Mouse (Mus musculus) liver, embryonic 11.5 days (tissue): ENCODE results near the gene Armh1. TPM values are rescaled to one million over a fixed set of nuclear protein-coding genes. Genes with fewer than 3 reads are reported as not detected.

Source experiments
- ATAC-seq: fragments of 200-750 bp; cut with Nextera tagmentation; replicated peaks from 2 replicates; pipeline ENCODE4 v1.8.0; 2017; ENCODE audit warnings: moderate number of reproducible peaks, mild to moderate bottlenecking, moderate TSS enrichment, moderate library complexity; ENCODE audit not compliant: low FRiP score
- DNase-seq: peaks from one replicate; pipeline ENCODE4 v3.0.0-alpha.2; 2017; ENCODE audit warnings: low spot score
- H3K27ac ChIP-seq: fragments of 300-500 bp; sonication (generic); 2 replicates; pipeline ENCODE4 v1.5.1; 2014; ENCODE audit warnings: mild to moderate bottlenecking, low read depth, low read length, control low read depth
- H3K27me3 ChIP-seq: fragments of 300-500 bp; sonication (generic); replicated peaks from 2 replicates; pipeline ENCODE4 v1.6.1; 2014; ENCODE audit warnings: low read length, mixed read lengths; ENCODE audit not compliant: control insufficient read depth, insufficient read depth
- H3K36me3 ChIP-seq: fragments of 300-500 bp; sonication (generic); 2 replicates; pipeline ENCODE4 v1.6.1; 2014; ENCODE audit warnings: mild to moderate bottlenecking, low read length, moderate library complexity, mixed read lengths; ENCODE audit not compliant: control insufficient read depth, insufficient read depth
- H3K4me1 ChIP-seq: fragments of 300-500 bp; sonication (generic); replicated peaks from 2 replicates; pipeline ENCODE4 v1.6.1; 2014; ENCODE audit warnings: low read length, mixed read lengths; ENCODE audit not compliant: control insufficient read depth, insufficient read depth
- H3K4me2 ChIP-seq: fragments of 300-500 bp; sonication (generic); 2 replicates; pipeline ENCODE4 v1.6.1; 2014; ENCODE audit warnings: mild to moderate bottlenecking, control low read depth, moderate library complexity
- H3K4me3 ChIP-seq: fragments of 300-500 bp; sonication (generic); 2 replicates; pipeline ENCODE4 v1.5.1; 2014; ENCODE audit warnings: low read depth, low read length, control low read depth
- H3K9ac ChIP-seq: fragments of 300-500 bp; sonication (generic); 2 replicates; pipeline ENCODE4 v1.6.1; 2014; ENCODE audit warnings: low read depth, low read length, control low read depth
- H3K9me3 ChIP-seq: fragments of 300-500 bp; sonication (generic); 2 replicates; pipeline ENCODE4 v1.6.1; 2016; ENCODE audit warnings: low read length, inconsistent platforms, mixed read lengths; ENCODE audit not compliant: control insufficient read depth
- WGBS: fragments of 180-500 bp; shearing (Covaris S2); extraction: QIAGEN DNeasy Blood & Tissue Kit; methylation state at CpG from one replicate; pipeline ENCODE4 v1.1.7; 2014; 5-methylcytosine and 5-hydroxymethylcytosine counted together
- polyA plus RNA-seq: library from polyadenylated mRNA; unstranded; fragments of >200 nt; fragmentation: Nextera tagmentation; extraction: Ambion mirVana; gene quantifications from 2 replicates; pipeline ENCODE4 v1.2.1, GENCODE M21; 2014

The Armh1 gene
- polyA plus RNA-seq, 1 experiment from 2014 or later = not detected

GRCm38 (mm10) chr4:117254672-117255071 is 2.7 kb upstream of the Armh1 start:
- Histone ChIP-seq H3K4me3 (no peak overlapping the region), H3K27me3 (no peaks in the 10 kb centered on the region), H3K36me3 (no peaks in the 10 kb centered on the region), H3K9me3 (no peaks in the 10 kb centered on the region), H3K27ac (no peak overlapping the region), H3K4me1 (peaks cover 7% of the 10 kb centered on the region; the same call in 1 of the 2 replicates), H3K4me2 (no peak overlapping the region), H3K9ac (no peak overlapping the region)
- ATAC-seq (no peak), DNase-seq (no peak)
- 52% methylated on average over 6 of the region's 6 CpGs for WGBS

- DNase-seq = no peak
- ATAC-seq = no peak
- Histone ChIP-seq H3K9ac (no peak overlapping the region), H3K27ac (no peak overlapping the region), H3K27me3 (no peaks in the 10 kb centered on the region), H3K4me3 (no peak overlapping the region), H3K4me2 (no peak overlapping the region), H3K4me1 (peaks cover 7% of the 10 kb centered on the region; the same call in 1 of the 2 replicates), H3K9me3 (no peaks in the 10 kb centered on the region), H3K36me3 (no peaks in the 10 kb centered on the region)
- WGBS = 40% methylated on average over 5 of the region's 5 CpGs
Measured at GRCm38 (mm10) chr4:117254017-117254627, 2.2 kb upstream of the Armh1 start.

GRCm38 (mm10) chr4:117253218-117254016 is 1.5 kb upstream of the Armh1 start:
- Histone ChIP-seq H3K4me1 (peaks cover 7% of the 10 kb centered on the region; the same call in 1 of the 2 replicates), H3K9me3 (no peaks in the 10 kb centered on the region), H3K9ac (no peak overlapping the region), H3K36me3 (no peaks in the 10 kb centered on the region), H3K27ac (no peak overlapping the region), H3K27me3 (no peaks in the 10 kb centered on the region), H3K4me2 (no peak overlapping the region), H3K4me3 (no peak overlapping the region)
- no peak for ATAC-seq
- no peak for DNase-seq
- WGBS = 53% methylated on average over 12 of the region's 12 CpGs

- H3K9ac ChIP-seq = no peak overlapping the region
- H3K27ac ChIP-seq = no peak overlapping the region
- no peaks in the 10 kb centered on the region for H3K9me3 ChIP-seq
- ATAC-seq (no peak), DNase-seq (no peak)
- no peaks in the 10 kb centered on the region for H3K27me3 ChIP-seq
- H3K4me1 ChIP-seq = peaks cover 7% of the 10 kb centered on the region; the same call in 1 of the 2 replicates
- no peak overlapping the region; the same call in 1 of the 2 replicates for H3K4me3 ChIP-seq
- WGBS = 84% methylated on average over 5 of the region's 5 CpGs
- peak overlapping the region; percentile 78 for H3K4me2 ChIP-seq
- H3K36me3 ChIP-seq = no peaks in the 10 kb centered on the region
Measured at GRCm38 (mm10) chr4:117252755-117253154, 830 bp upstream of the Armh1 start.

GRCm38 (mm10) chr4:117252351-117252750 is 426 bp upstream of the Armh1 start:
- no peaks in the 10 kb centered on the region for H3K36me3 ChIP-seq
- no peaks in the 10 kb centered on the region for H3K27me3 ChIP-seq
- DNase-seq (no peak), ATAC-seq (no peak)
- WGBS = 47% methylated on average over 5 of the region's 5 CpGs
- H3K27ac ChIP-seq = no peak overlapping the region; the same call in 1 of the 2 replicates
- H3K9ac ChIP-seq = peak overlapping the region; percentile 62
- peak overlapping the region; percentile 67 for H3K4me3 ChIP-seq
- peaks cover 7% of the 10 kb centered on the region; the same call in 1 of the 2 replicates for H3K4me1 ChIP-seq
- peak overlapping the region; percentile 78 for H3K4me2 ChIP-seq
- H3K9me3 ChIP-seq = no peaks in the 10 kb centered on the region

GRCm38 (mm10) chr4:117250982-117251381 is 943 bp downstream of the Armh1 start:
- Histone ChIP-seq H3K9ac (no peak overlapping the region), H3K36me3 (no peaks in the 10 kb centered on the region)
- WGBS = 71% methylated on average over 1 of the region's 1 CpGs

GRCm38 (mm10) chr4:117240867-117241266 is 11.1 kb downstream of the Armh1 start:
- Histone ChIP-seq H3K4me3 (no peak overlapping the region), H3K36me3 (no peaks in the 10 kb centered on the region), H3K9ac (no peak overlapping the region), H3K4me2 (no peak overlapping the region), H3K27me3 (no peaks in the 10 kb centered on the region), H3K27ac (no peak overlapping the region), H3K9me3 (no peaks in the 10 kb centered on the region), H3K4me1 (no peaks in the 10 kb centered on the region; the same call in 1 of the 2 replicates)
- DNase-seq = no peak
- 84% methylated on average over 6 of the region's 6 CpGs for WGBS
- no peak for ATAC-seq

More at GRCm38 (mm10) chr4:117250982-117251381, 943 bp downstream of the Armh1 start:
- H3K27me3 ChIP-seq = no peaks in the 10 kb centered on the region
- H3K4me3 ChIP-seq = peak overlapping the region; percentile 67; the same call in 1 of the 2 replicates
- H3K27ac ChIP-seq = no peak overlapping the region
- H3K4me1 ChIP-seq = peaks cover 7% of the 10 kb centered on the region; the same call in 1 of the 2 replicates
- H3K9me3 ChIP-seq = no peaks in the 10 kb centered on the region
- DNase-seq = no peak
- ATAC-seq = no peak
- peak overlapping the region; percentile 78 for H3K4me2 ChIP-seq

GRCm38 (mm10) chr4:117239153-117239552 is 12.8 kb downstream of the Armh1 start:
- no peaks in the 10 kb centered on the region; the same call in 1 of the 2 replicates for H3K4me1 ChIP-seq
- 52% methylated on average over 2 of the region's 2 CpGs for WGBS
- no peak for ATAC-seq
- no peak overlapping the region for H3K9ac ChIP-seq
- H3K4me3 ChIP-seq = no peak overlapping the region
- no peaks in the 10 kb centered on the region for H3K36me3 ChIP-seq
- H3K27me3 ChIP-seq = no peaks in the 10 kb centered on the region
- no peak for DNase-seq
- H3K4me2 ChIP-seq = no peak overlapping the region
- no peak overlapping the region for H3K27ac ChIP-seq
- H3K9me3 ChIP-seq = no peaks in the 10 kb centered on the region
